Mouse (Mus musculus) limb, embryonic 14.5 days (tissue): Measurements from ENCODE around the gene Rab37. TPM values are rescaled to one million over a fixed set of nuclear protein-coding genes. Genes with fewer than 3 reads are reported as not detected.
A peak's percentile ranks its signal among the peaks of the same experiment; 100 is the strongest.

Experiments
- ATAC-seq: fragments of 200-750 bp; cut with Nextera tagmentation; 2 replicates; pipeline ENCODE4 v1.8.0; 2017; ENCODE audit warnings: low read depth, moderate number of reproducible peaks, moderate TSS enrichment; ENCODE audit not compliant: low FRiP score
- DNase-seq: peaks from one replicate; pipeline ENCODE4 v3.0.0-alpha.2; 2015; ENCODE audit warnings: low spot score
- H3K27ac ChIP-seq: fragments of 300-500 bp; sonication (generic); replicated peaks from 2 replicates; pipeline ENCODE4 v1.5.1; 2014; ENCODE audit warnings: low read depth, mild to moderate bottlenecking, low read length, moderate library complexity, mixed read lengths
- H3K27me3 ChIP-seq: fragments of 300-500 bp; sonication (generic); 2 replicates; pipeline ENCODE4 v1.6.1; 2014; ENCODE audit warnings: low read length, mixed read lengths; ENCODE audit not compliant: control insufficient read depth, insufficient read depth
- H3K36me3 ChIP-seq: fragments of 300-500 bp; sonication (generic); 2 replicates; pipeline ENCODE4 v1.6.1; 2014; ENCODE audit warnings: mild to moderate bottlenecking, low read length, moderate library complexity, mixed read lengths; ENCODE audit not compliant: control insufficient read depth, insufficient read depth
- H3K4me1 ChIP-seq: fragments of 300-500 bp; sonication (generic); 2 replicates; pipeline ENCODE4 v1.6.1; 2014; ENCODE audit warnings: antibody characterized with exemption, low read length, mixed read lengths; ENCODE audit not compliant: control insufficient read depth, insufficient read depth
- H3K4me2 ChIP-seq: fragments of 300-500 bp; sonication (generic); replicated peaks from 2 replicates; pipeline ENCODE4 v1.6.1; 2014; ENCODE audit warnings: low read depth, mild to moderate bottlenecking, low read length, moderate library complexity; ENCODE audit not compliant: severe bottlenecking
- H3K4me3 ChIP-seq: fragments of 300-500 bp; sonication (generic); replicated peaks from 2 replicates; pipeline ENCODE4 v1.5.1; 2014; ENCODE audit warnings: low read length
- H3K9ac ChIP-seq: fragments of 300-500 bp; sonication (generic); 2 replicates; pipeline ENCODE4 v1.6.1; 2014; ENCODE audit warnings: mild to moderate bottlenecking, low read depth, low read length, moderate library complexity; ENCODE audit not compliant: severe bottlenecking
- H3K9me3 ChIP-seq: fragments of 300-500 bp; sonication (generic); 2 replicates; pipeline ENCODE4 v1.6.1; 2016; ENCODE audit warnings: low read length; ENCODE audit not compliant: control insufficient read depth
- POLR2A ChIP-seq: fragments of 200-500 bp; IDR thresholded peaks from 2 replicates; pipeline ENCODE4 v1.8.0; 2012; ENCODE audit warnings: inconsistent platforms, mild to moderate bottlenecking, moderate library complexity, borderline replicate concordance; ENCODE audit not compliant: insufficient read depth, insufficient read length; ENCODE audit errors: extremely low read depth
- WGBS: fragments of 180-500 bp; shearing (Covaris S2); extraction: QIAGEN DNeasy Blood & Tissue Kit; methylation state at CpG from one replicate; pipeline ENCODE4 v1.1.7; 2014; 5-methylcytosine and 5-hydroxymethylcytosine counted together
- polyA plus RNA-seq, 2 experiments: library from polyadenylated mRNA; depleted of rRNA in 1 of 2; stranded (reverse) in 1 of 2; unstranded in 1 of 2; fragments of >200 nt; fragmentation: Nextera tagmentation in 1 of 2; extraction: Ambion mirVana in 1 of 2; gene quantifications; 2 replicates each; pipeline versions ENCODE4 v1.2.1 to v1.2.3; 2012 to 2014

Gene Rab37
- polyA plus RNA-seq, 2 experiments = 1.5 TPM

GRCm38 (mm10) chr11:115167631-115168249 lies 76.5 kb downstream of the Rab37 start:
- Histone ChIP-seq H3K4me2 (no peak overlapping the region), H3K27ac (no peak overlapping the region), H3K9ac (no peak overlapping the region), H3K4me3 (no peak overlapping the region), H3K36me3 (no peaks in the 10 kb centered on the region), H3K27me3 (peaks cover 29% of the 10 kb centered on the region), H3K9me3 (no peaks in the 10 kb centered on the region), H3K4me1 (peaks cover 29% of the 10 kb centered on the region)
- ATAC-seq = no peak
- 78% methylated on average over 8 of the region's 8 CpGs for WGBS
- no peak for DNase-seq
- no peak for TF ChIP-seq POLR2A

GRCm38 (mm10) chr11:115169430-115169829 lies 78.2 kb downstream of the Rab37 start:
- H3K4me3 ChIP-seq = no peak overlapping the region
- no peak for ATAC-seq
- no peaks in the 10 kb centered on the region for H3K9me3 ChIP-seq
- no peaks in the 10 kb centered on the region for H3K36me3 ChIP-seq
- peaks cover 35% of the 10 kb centered on the region for H3K4me1 ChIP-seq
- 86% methylated on average over 4 of the region's 4 CpGs for WGBS
- H3K4me2 ChIP-seq = no peak overlapping the region
- no peak for DNase-seq
- H3K27ac ChIP-seq = no peak overlapping the region
- TF ChIP-seq POLR2A = no peak
- peaks cover 21% of the 10 kb centered on the region for H3K27me3 ChIP-seq
- no peak overlapping the region for H3K9ac ChIP-seq

- H3K9me3 ChIP-seq = no peaks in the 10 kb centered on the region
- TF ChIP-seq POLR2A = no peak
- H3K9ac ChIP-seq = no peak overlapping the region
- H3K27ac ChIP-seq = no peak overlapping the region
- no peak for DNase-seq
- 27% methylated on average over 8 of the region's 8 CpGs for WGBS
- 0 out of 2 replicates have a peak, but pooled peaks cover 5% of the 10 kb centered on the region for H3K27me3 ChIP-seq
- no peak overlapping the region for H3K4me2 ChIP-seq
- peaks cover 29% of the 10 kb centered on the region for H3K4me1 ChIP-seq
- no peaks in the 10 kb centered on the region for H3K36me3 ChIP-seq
- H3K4me3 ChIP-seq = no peak overlapping the region
- ATAC-seq = no peak
Measured at GRCm38 (mm10) chr11:115171125-115171524, 79.9 kb downstream of the Rab37 start.

- ATAC-seq = no peak
- H3K27me3 ChIP-seq = 0 out of 2 replicates have a peak, but pooled peaks cover 5% of the 10 kb centered on the region
- H3K4me1 ChIP-seq = peaks cover 39% of the 10 kb centered on the region
- H3K36me3 ChIP-seq = no peaks in the 10 kb centered on the region
- no peak overlapping the region for H3K27ac ChIP-seq
- H3K9ac ChIP-seq = no peak overlapping the region
- TF ChIP-seq POLR2A = no peak
- H3K9me3 ChIP-seq = no peaks in the 10 kb centered on the region
- WGBS = 35% methylated on average over 4 of the region's 4 CpGs
- peak; percentile 64 for DNase-seq
- H3K4me2 ChIP-seq = no peak overlapping the region
- no peak overlapping the region for H3K4me3 ChIP-seq
Measured at GRCm38 (mm10) chr11:115172825-115173287, 81.6 kb downstream of the Rab37 start.

GRCm38 (mm10) chr11:115173549-115174339 lies 82.5 kb downstream of the Rab37 start:
- Histone ChIP-seq H3K4me2 (peak overlapping the region; percentile 10; the same call in 1 of the 2 replicates), H3K9me3 (no peaks in the 10 kb centered on the region), H3K9ac (no peak overlapping the region), H3K36me3 (no peaks in the 10 kb centered on the region), H3K4me1 (peaks cover 41% of the 10 kb centered on the region), H3K27me3 (0 out of 2 replicates have a peak, but pooled peaks cover 5% of the 10 kb centered on the region), H3K27ac (no peak overlapping the region), H3K4me3 (no peak overlapping the region)
- no peak for TF ChIP-seq POLR2A
- 13% methylated on average over 16 of the region's 16 CpGs for WGBS
- ATAC-seq = no peak
- DNase-seq = no peak
